9 mouse cellular contexts compared by ENCODE assay signal in the genomic region with DNA sequence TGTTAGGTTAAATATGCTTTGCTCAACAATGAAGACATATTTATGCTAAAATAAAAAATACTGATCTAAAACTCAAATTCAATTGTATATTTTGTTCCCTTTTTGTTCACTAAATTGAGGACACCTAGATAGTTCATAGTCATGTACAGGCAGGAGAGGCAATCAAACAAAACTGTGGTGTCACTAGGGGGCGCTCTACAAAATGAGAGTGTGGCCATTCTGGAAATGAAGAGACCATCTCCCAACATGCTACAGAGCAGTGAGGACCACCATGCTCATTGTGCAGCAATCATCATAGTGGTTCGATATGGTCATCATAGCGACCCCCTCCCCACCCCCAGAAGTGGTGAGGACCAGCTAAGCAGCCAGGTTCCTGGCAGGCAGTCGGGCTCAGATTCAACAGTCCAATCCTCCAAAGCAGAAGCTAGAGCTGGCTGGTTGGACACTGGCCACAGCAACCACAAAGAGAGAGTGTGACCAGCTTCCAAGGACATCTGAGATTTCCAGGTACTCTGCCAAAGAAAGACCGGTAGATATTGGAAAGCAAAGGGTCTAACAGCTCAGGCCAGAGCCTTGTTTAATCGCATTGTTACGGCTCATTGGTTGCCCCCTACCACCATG.
A peak's percentile ranks its signal among the peaks of the same experiment; 100 is the strongest.
DNase-seq lines count a peak whose midpoint lies in the region; ATAC-seq and TF ChIP-seq lines count a peak whose summit lies in the region.
"Had no signal": no experiment of that assay in that cellular context is flagged by ENCODE, and none has a peak within 500 bp of the region (broad histone marks: within the 10 kb centered on the region; RNA-seq: fewer than 3 reads in every experiment).

No protein-coding gene starts in this region.

- H3K4me1 ChIP-seq in intestine, postnatal 0 days (replicated peaks; ENCODE audit: control insufficient read depth, insufficient read depth, low read length): no peaks in the 10 kb centered on the region
- H3K4me1 ChIP-seq in intestine, embryonic 16.5 days (ENCODE audit: control insufficient read depth, insufficient read depth, low read length): no peaks in the 10 kb centered on the region
- H3K4me1 ChIP-seq in E14TG2a.4 (replicated peaks; ENCODE audit: low read depth, low read length): peaks cover 3% of the 10 kb centered on the region; the same call in 1 of the 2 replicates
- H3K4me1 ChIP-seq: liver, embryonic 13.5 days had no signal

- H3K4me3 ChIP-seq in intestine, postnatal 0 days (ENCODE audit: low read depth, low read length): no peak overlapping the region
- H3K4me3 ChIP-seq in intestine, embryonic 16.5 days (ENCODE audit: low read length): no peak overlapping the region
- no peak overlapping the region for H3K4me3 ChIP-seq in E14TG2a.4 (replicated peaks; ENCODE audit: low read length)
- H3K4me3 ChIP-seq: liver, embryonic 13.5 days had no signal

- no peaks in the 10 kb centered on the region for H3K27me3 ChIP-seq in intestine, postnatal 0 days (replicated peaks; ENCODE audit: control insufficient read depth, insufficient read depth, low read length)
- no peaks in the 10 kb centered on the region for H3K27me3 ChIP-seq in intestine, embryonic 16.5 days (replicated peaks; ENCODE audit: control insufficient read depth, insufficient read depth, low read length)
- peaks cover 3% of the 10 kb centered on the region; the same call in 1 of the 2 replicates for H3K27me3 ChIP-seq in E14TG2a.4 (ENCODE audit: insufficient read depth, low read length)
- H3K27me3 ChIP-seq: liver, embryonic 13.5 days had no signal

- peak; percentile 53 for TF ChIP-seq CTCF in intestine, postnatal 0 days (IDR thresholded peaks at IDR 0.05; ENCODE audit: low read depth)
- TF ChIP-seq CTCF in E14TG2a.4 (conservative IDR thresholded peaks at IDR 0.05; ENCODE audit: low read length): peak; percentile 67

- no peak for ATAC-seq in intestine, postnatal 0 days
- ATAC-seq in intestine, embryonic 16.5 days: no peak
- ATAC-seq in megakaryocyte, adult 5-6 weeks (ENCODE audit: poor library complexity, severe bottlenecking): no peak

- H3K9me3 ChIP-seq in intestine, postnatal 0 days (ENCODE audit: control insufficient read depth): no peaks in the 10 kb centered on the region
- no peaks in the 10 kb centered on the region for H3K9me3 ChIP-seq in intestine, embryonic 16.5 days (ENCODE audit: control insufficient read depth, low read length)
- H3K9me3 ChIP-seq in E14TG2a.4 (ENCODE audit: low read length): no peaks in the 10 kb centered on the region
- H3K9me3 ChIP-seq: liver, embryonic 13.5 days had no signal

- WGBS in intestine, postnatal 0 days: 86% methylated on average over 7 of the region's 7 CpGs
- WGBS in intestine, embryonic 16.5 days: 89% methylated on average over 7 of the region's 7 CpGs

- peak; percentile 60 for DNase-seq in adrenal gland, postnatal 14 days
- DNase-seq in heart, postnatal 4 days: peak; percentile 66
- DNase-seq in spleen, postnatal 36 days (ENCODE audit: low spot score in 2 of 2): no peak
- DNase-seq in urinary bladder, postnatal 25 days (ENCODE audit: low spot score): no peak
- DNase-seq: liver, embryonic 13.5 days had no signal

- no peak overlapping the region for H3K4me2 ChIP-seq in intestine, postnatal 0 days (replicated peaks; ENCODE audit: low read depth)
- H3K4me2 ChIP-seq in intestine, embryonic 16.5 days (ENCODE audit: low read depth, low read length): no peak overlapping the region
- H3K4me2 ChIP-seq: liver, embryonic 13.5 days had no signal

- no peaks in the 10 kb centered on the region for H3K36me3 ChIP-seq in intestine, postnatal 0 days (ENCODE audit: control insufficient read depth, insufficient read depth)
- no peaks in the 10 kb centered on the region for H3K36me3 ChIP-seq in intestine, embryonic 16.5 days (ENCODE audit: control insufficient read depth, insufficient read depth, low read length)
- H3K36me3 ChIP-seq in E14TG2a.4 (ENCODE audit: insufficient read depth, low read length): no peaks in the 10 kb centered on the region
- H3K36me3 ChIP-seq: liver, embryonic 13.5 days had no signal

- no peak overlapping the region for H3K27ac ChIP-seq in intestine, postnatal 0 days (ENCODE audit: low read depth, low read length)
- H3K27ac ChIP-seq in intestine, embryonic 16.5 days (ENCODE audit: low read length): no peak overlapping the region
- H3K27ac ChIP-seq: liver, embryonic 13.5 days had no signal

- H3K9ac ChIP-seq in intestine, postnatal 0 days (ENCODE audit: low read depth, low read length): no peak overlapping the region
- H3K9ac ChIP-seq in intestine, embryonic 16.5 days (ENCODE audit: low read depth, low read length): no peak overlapping the region
- H3K9ac ChIP-seq: liver, embryonic 13.5 days had no signal

Comparison
In these comparisons a context has a peak if more than half of its experiments do, and no peak if none do; other contexts are left out.
1. DNase-seq: peak in adrenal gland, postnatal 14 days (single experiment) and heart, postnatal 4 days (single experiment); none in spleen, postnatal 36 days (0 of 2) and urinary bladder, postnatal 25 days (single experiment).